Comparison of ENCODE assay signal across 18 mouse cellular contexts in genomic region chr2:93431575-93432325, GRCm38 (mm10). TPM values are rescaled to one million over a fixed set of nuclear protein-coding genes. Genes with fewer than 3 reads are reported as not detected.
DNase-seq lines count a peak whose midpoint lies in the region; ATAC-seq and TF ChIP-seq lines count a peak whose summit lies in the region.
"Had no signal": no experiment of that assay in that cellular context is flagged by ENCODE, and none has a peak within 500 bp of the region (broad histone marks: within the 10 kb centered on the region; RNA-seq: fewer than 3 reads in every experiment).

No protein-coding gene starts in this region.

- ATAC-seq in forebrain, embryonic 13.5 days: no peak
- ATAC-seq in intestine, embryonic 15.5 days: peak; percentile 85
- ATAC-seq in stomach, embryonic 14.5 days (ENCODE audit: insufficient number of reproducible peaks, insufficient read depth, low FRiP score, low read depth): no peak; the same call in 1 of the 2 replicates
- ATAC-seq: inflammation-experienced regulatory T-cells, adult 6 months had no signal

- 74% methylated on average over 5 of the region's 5 CpGs for WGBS in forebrain, embryonic 10.5 days
- WGBS in forebrain, embryonic 13.5 days: 73% methylated on average over 5 of the region's 5 CpGs
- WGBS in intestine, embryonic 15.5 days: 44% methylated on average over 5 of the region's 5 CpGs
- WGBS in stomach, embryonic 14.5 days: 55% methylated on average over 5 of the region's 5 CpGs

- DNase-seq in forebrain, embryonic 10.5 days (ENCODE audit: extremely low spot score, low spot score): no peak
- no peak for DNase-seq in layer of hippocampus, adult 2 months (ENCODE audit: low spot score in 2 of 2)
- no peak for DNase-seq in layer of hippocampus, postnatal 14 days (ENCODE audit: low spot score in 2 of 2)
- DNase-seq in gastrocnemius, postnatal 14 days: no peak
- DNase-seq in left cerebral cortex, adult 8-10 months (ENCODE audit: low spot score in 2 of 2): no peak
- DNase-seq: adrenal gland, adult 8-10 months; cerebellum, adult 11-12 months; heart, postnatal 36 days; left cerebral cortex, postnatal 4 days; liver, embryonic 13.5 days; right cerebral cortex, postnatal 14 days had no signal

- H3K4me2 ChIP-seq in forebrain, embryonic 13.5 days: no peak overlapping the region
- H3K4me2 ChIP-seq in intestine, embryonic 15.5 days (replicated peaks): 0 out of 2 replicates have a peak overlapping the region, but pooled peaks have one; percentile 6
- H3K4me2 ChIP-seq in stomach, embryonic 14.5 days (replicated peaks; ENCODE audit: low read depth, low read length): no peak overlapping the region
- H3K4me2 ChIP-seq: embryonic facial prominence, embryonic 15.5 days; heart, embryonic 12.5 days; liver, embryonic 13.5 days; lung, embryonic 15.5 days had no signal

- H3K9ac ChIP-seq in forebrain, embryonic 13.5 days: no peak overlapping the region
- H3K9ac ChIP-seq in intestine, embryonic 15.5 days: peak overlapping the region; percentile 2; the same call in 1 of the 2 replicates
- H3K9ac ChIP-seq in stomach, embryonic 14.5 days (replicated peaks; ENCODE audit: low read depth, low read length): no peak overlapping the region
- H3K9ac ChIP-seq: embryonic facial prominence, embryonic 15.5 days; heart, embryonic 12.5 days; liver, embryonic 13.5 days; lung, embryonic 15.5 days had no signal

- H3K4me1 ChIP-seq in forebrain, embryonic 10.5 days: peaks cover 44% of the 10 kb centered on the region
- peaks cover 10% of the 10 kb centered on the region for H3K4me1 ChIP-seq in forebrain, embryonic 13.5 days
- H3K4me1 ChIP-seq in intestine, embryonic 15.5 days (replicated peaks): peaks cover 32% of the 10 kb centered on the region
- H3K4me1 ChIP-seq in stomach, embryonic 14.5 days (ENCODE audit: control insufficient read depth, insufficient read depth, low read length): peaks cover 24% of the 10 kb centered on the region

- H3K9me3 ChIP-seq in forebrain, embryonic 10.5 days: no peaks in the 10 kb centered on the region
- H3K9me3 ChIP-seq in forebrain, embryonic 13.5 days (replicated peaks): no peaks in the 10 kb centered on the region
- no peaks in the 10 kb centered on the region for H3K9me3 ChIP-seq in intestine, embryonic 15.5 days
- no peaks in the 10 kb centered on the region for H3K9me3 ChIP-seq in stomach, embryonic 14.5 days (ENCODE audit: control insufficient read depth, low read depth, low read length)
- H3K9me3 ChIP-seq: embryonic facial prominence, embryonic 15.5 days; liver, embryonic 13.5 days; lung, embryonic 15.5 days had no signal

- TF ChIP-seq CTCF in layer of hippocampus, adult 2 months (conservative IDR thresholded peaks at IDR 0.05): no peak

- intact Hi-C loops in gastrocnemius, postnatal 14 days (cut with DNase I; ENCODE audit: low total_unique reads): no loop called here

- H3K4me3 ChIP-seq in forebrain, embryonic 10.5 days: no peak overlapping the region
- H3K4me3 ChIP-seq in forebrain, embryonic 13.5 days: no peak overlapping the region
- no peak overlapping the region for H3K4me3 ChIP-seq in layer of hippocampus, adult 2 months
- H3K4me3 ChIP-seq in intestine, embryonic 15.5 days (replicated peaks): no peak overlapping the region
- H3K4me3 ChIP-seq in stomach, embryonic 14.5 days (ENCODE audit: low read depth, low read length): no peak overlapping the region
- H3K4me3 ChIP-seq: embryonic facial prominence, embryonic 15.5 days; heart, embryonic 12.5 days; liver, embryonic 13.5 days; lung, embryonic 15.5 days had no signal

- 0 out of 2 replicates have a peak, but pooled peaks cover 14% of the 10 kb centered on the region for H3K27me3 ChIP-seq in forebrain, embryonic 10.5 days (ENCODE audit: poor library complexity, severe bottlenecking)
- no peaks in the 10 kb centered on the region for H3K27me3 ChIP-seq in forebrain, embryonic 13.5 days
- H3K27me3 ChIP-seq in intestine, embryonic 15.5 days (replicated peaks): no peaks in the 10 kb centered on the region
- no peaks in the 10 kb centered on the region for H3K27me3 ChIP-seq in stomach, embryonic 14.5 days (ENCODE audit: control insufficient read depth, insufficient read depth, low read length)
- H3K27me3 ChIP-seq: embryonic facial prominence, embryonic 15.5 days; liver, embryonic 13.5 days; lung, embryonic 15.5 days had no signal

- no peaks in the 10 kb centered on the region for H3K36me3 ChIP-seq in forebrain, embryonic 10.5 days (replicated peaks)
- no peaks in the 10 kb centered on the region for H3K36me3 ChIP-seq in forebrain, embryonic 13.5 days (ENCODE audit: poor library complexity, severe bottlenecking)
- H3K36me3 ChIP-seq in intestine, embryonic 15.5 days: no peaks in the 10 kb centered on the region
- no peaks in the 10 kb centered on the region; the same call in 1 of the 2 replicates for H3K36me3 ChIP-seq in stomach, embryonic 14.5 days (ENCODE audit: control insufficient read depth, insufficient read depth, low read length)
- H3K36me3 ChIP-seq: embryonic facial prominence, embryonic 15.5 days; heart, embryonic 12.5 days; lung, embryonic 15.5 days had no signal

- peak overlapping the region; percentile 70 for H3K27ac ChIP-seq in forebrain, embryonic 10.5 days
- H3K27ac ChIP-seq in forebrain, embryonic 13.5 days: no peak overlapping the region
- peak overlapping the region; percentile 65; the same call in 1 of the 2 replicates for H3K27ac ChIP-seq in layer of hippocampus, adult 2 months
- H3K27ac ChIP-seq in intestine, embryonic 15.5 days: peak overlapping the region; percentile 90
- H3K27ac ChIP-seq in stomach, embryonic 14.5 days (ENCODE audit: low read length): peak overlapping the region; percentile 61; the same call in 1 of the 2 replicates
- H3K27ac ChIP-seq: embryonic facial prominence, embryonic 15.5 days; liver, embryonic 13.5 days; lung, embryonic 15.5 days had no signal

RNA-seq across cellular contexts. Expression of gene Cd82, which starts 31.2 kb away (rescaled TPM):
- polyA plus RNA-seq in forebrain, embryonic 10.5 days (2016; fragmentation: Nextera tagmentation; extraction: Ambion mirVana): 5.0 and 5.3 TPM in 2 replicates
- polyA plus RNA-seq in forebrain, embryonic 13.5 days (2015; fragmentation: Nextera tagmentation; extraction: Ambion mirVana): 12.0 and 14.8 TPM in 2 replicates
- total RNA-seq in layer of hippocampus, adult 2 months (2021): 10 to 100 TPM; 17.2 to 17.9 TPM
- total RNA-seq in layer of hippocampus, postnatal 14 days (2021): 10 to 100 TPM; 11.2 to 15.2 TPM
- polyA plus RNA-seq in intestine, embryonic 15.5 days (2015; fragmentation: Nextera tagmentation; extraction: Ambion mirVana): 106 and 127 TPM in 2 replicates
- polyA plus RNA-seq in stomach, embryonic 14.5 days (2014; fragmentation: Nextera tagmentation; extraction: Ambion mirVana): 45.3 and 48.9 TPM in 2 replicates
- total RNA-seq in gastrocnemius, postnatal 14 days (2021): 10 to 100 TPM; 15.6 to 26.3 TPM
- total RNA-seq in left cerebral cortex, adult 8-10 months (2022): 10 to 100 TPM; 22.9 to 31.8 (median 25.6) TPM
